Mouse (Mus musculus): ENCODE results near the gene Col17a1. TPM values are rescaled to one million over a fixed set of nuclear protein-coding genes. Genes with fewer than 3 reads are reported as not detected.

The Col17a1 gene
- total and polyA plus RNA-seq, 3 experiments = 0.05 TPM; not detected in 2

DNA sequence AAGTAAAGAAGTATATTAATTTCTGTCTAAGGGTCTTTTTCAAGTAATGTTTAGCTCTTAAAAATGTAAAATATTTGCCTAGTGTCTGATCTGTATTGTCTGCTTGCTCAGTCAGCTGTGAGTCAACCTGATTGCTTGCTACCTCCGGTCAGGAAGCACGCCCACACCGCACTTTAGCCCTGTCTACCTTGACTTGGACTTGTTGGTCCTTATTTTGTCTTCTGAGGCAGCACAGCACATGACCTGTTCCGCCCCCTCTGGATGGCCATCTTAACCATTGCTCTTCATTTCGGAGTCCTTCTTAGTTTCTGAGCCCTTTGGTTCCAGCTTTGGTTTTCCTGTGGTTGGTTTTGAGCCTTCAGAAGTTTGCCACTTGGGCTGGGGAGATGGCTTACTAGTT, 60.1 kb downstream of the Col17a1 start:
- no peaks in the 10 kb centered on the region for H3K9me3 ChIP-seq (replicated peaks)
- DNase-seq (ENCODE audit: low spot score) = no peak
- no peaks in the 10 kb centered on the region for H3K4me1 ChIP-seq (ENCODE audit: insufficient read depth, low read depth, low read length)
- no peak for ATAC-seq (ENCODE audit: extremely low read depth, insufficient number of reproducible peaks, low FRiP score, poor library complexity, severe bottlenecking)
- TF ChIP-seq POLR2AphosphoS5 (IDR thresholded peaks at IDR 0.05; ENCODE audit: insufficient replicate concordance, low read depth, low read length) (no peak), CTCF (IDR thresholded peaks at IDR 0.05; ENCODE audit: low read depth, low read length) (no peak), TAL1 (conservative IDR thresholded peaks at IDR 0.05; ENCODE audit: low read depth, low read length) (no peak), GATA1 (IDR thresholded peaks at IDR 0.05; ENCODE audit: borderline replicate concordance, low read length) (no peak), GATA2 (IDR thresholded peaks at IDR 0.05; ENCODE audit: borderline replicate concordance, low read depth, low read length) (no peak)
- no peaks in the 10 kb centered on the region for H3K27me3 ChIP-seq (ENCODE audit: insufficient read depth, low read length)
- peaks cover 66% of the 10 kb centered on the region for H3K36me3 ChIP-seq (replicated peaks)
- no peak overlapping the region for H3K4me3 ChIP-seq (ENCODE audit: low read depth, low read length)

DNA sequence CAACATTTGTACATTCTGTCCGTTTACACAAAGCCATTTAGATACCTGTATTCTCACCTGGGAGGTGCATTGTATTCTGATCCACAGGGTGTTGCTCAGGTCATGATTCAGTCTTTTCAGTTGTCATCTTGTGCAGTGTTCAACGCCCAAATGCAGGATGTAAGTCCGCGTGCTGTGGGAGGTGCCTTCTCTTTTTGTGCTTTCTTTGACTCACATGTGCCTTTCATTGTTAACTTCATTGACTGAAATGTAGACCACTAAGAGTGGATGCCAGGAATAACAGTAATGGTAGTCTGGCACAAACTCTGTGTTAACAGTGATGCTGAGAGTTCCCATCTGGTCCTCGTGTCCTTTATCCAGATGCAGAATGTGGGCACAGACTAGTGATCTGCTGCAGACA, 61.5 kb downstream of the Col17a1 start:
- no peaks in the 10 kb centered on the region for H3K27me3 ChIP-seq (ENCODE audit: insufficient read depth, low read length)
- ATAC-seq (ENCODE audit: extremely low read depth, insufficient number of reproducible peaks, low FRiP score, poor library complexity, severe bottlenecking) (no peak), DNase-seq (ENCODE audit: low spot score) (no peak)
- H3K4me3 ChIP-seq (ENCODE audit: low read depth, low read length) = no peak overlapping the region
- H3K9me3 ChIP-seq (replicated peaks) = no peaks in the 10 kb centered on the region
- peaks cover 62% of the 10 kb centered on the region for H3K36me3 ChIP-seq (replicated peaks)
- no peaks in the 10 kb centered on the region for H3K4me1 ChIP-seq (ENCODE audit: insufficient read depth, low read depth, low read length)
- TF ChIP-seq GATA2 (IDR thresholded peaks at IDR 0.05; ENCODE audit: borderline replicate concordance, low read depth, low read length) = no peak
- no peak for TF ChIP-seq GATA1 (IDR thresholded peaks at IDR 0.05; ENCODE audit: borderline replicate concordance, low read length)
- TF ChIP-seq POLR2AphosphoS5 (IDR thresholded peaks at IDR 0.05; ENCODE audit: insufficient replicate concordance, low read depth, low read length) = no peak
- no peak for TF ChIP-seq TAL1 (conservative IDR thresholded peaks at IDR 0.05; ENCODE audit: low read depth, low read length)
- TF ChIP-seq CTCF (IDR thresholded peaks at IDR 0.05; ENCODE audit: low read depth, low read length) = no peak

DNA sequence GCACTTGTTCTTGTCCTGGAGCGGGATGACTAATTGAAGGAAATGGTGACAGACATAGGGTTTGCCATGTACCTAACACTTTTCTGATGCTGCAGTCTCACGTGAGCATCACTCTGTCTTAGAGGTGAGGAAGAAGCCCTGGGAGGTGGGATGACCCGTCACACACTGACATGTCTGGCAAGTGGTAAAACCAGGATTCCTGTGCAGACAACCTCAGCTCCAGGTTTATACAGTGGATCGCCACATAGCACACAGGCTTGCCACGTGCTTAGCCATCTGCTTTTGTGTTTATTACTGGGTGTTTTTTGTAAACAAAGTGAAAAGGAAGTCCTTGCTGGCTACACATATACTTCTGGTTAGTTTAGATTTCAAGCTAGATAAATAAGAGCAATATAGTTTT, 62.8 kb downstream of the Col17a1 start:
- H3K4me3 ChIP-seq (ENCODE audit: low read depth, low read length) = no peak overlapping the region
- H3K36me3 ChIP-seq (replicated peaks) = peaks cover 69% of the 10 kb centered on the region
- ATAC-seq (ENCODE audit: extremely low read depth, insufficient number of reproducible peaks, low FRiP score, poor library complexity, severe bottlenecking) (no peak), DNase-seq (ENCODE audit: low spot score) (no peak)
- no peaks in the 10 kb centered on the region for H3K27me3 ChIP-seq (ENCODE audit: insufficient read depth, low read length)
- H3K9me3 ChIP-seq (replicated peaks) = no peaks in the 10 kb centered on the region
- no peaks in the 10 kb centered on the region for H3K4me1 ChIP-seq (ENCODE audit: insufficient read depth, low read depth, low read length)
- no peak for TF ChIP-seq GATA2 (IDR thresholded peaks at IDR 0.05; ENCODE audit: borderline replicate concordance, low read depth, low read length)
- no peak for TF ChIP-seq GATA1 (IDR thresholded peaks at IDR 0.05; ENCODE audit: borderline replicate concordance, low read length)
- no peak for TF ChIP-seq CTCF (IDR thresholded peaks at IDR 0.05; ENCODE audit: low read depth, low read length)
- no peak for TF ChIP-seq TAL1 (conservative IDR thresholded peaks at IDR 0.05; ENCODE audit: low read depth, low read length)
- TF ChIP-seq POLR2AphosphoS5 (IDR thresholded peaks at IDR 0.05; ENCODE audit: insufficient replicate concordance, low read depth, low read length) = no peak

DNA sequence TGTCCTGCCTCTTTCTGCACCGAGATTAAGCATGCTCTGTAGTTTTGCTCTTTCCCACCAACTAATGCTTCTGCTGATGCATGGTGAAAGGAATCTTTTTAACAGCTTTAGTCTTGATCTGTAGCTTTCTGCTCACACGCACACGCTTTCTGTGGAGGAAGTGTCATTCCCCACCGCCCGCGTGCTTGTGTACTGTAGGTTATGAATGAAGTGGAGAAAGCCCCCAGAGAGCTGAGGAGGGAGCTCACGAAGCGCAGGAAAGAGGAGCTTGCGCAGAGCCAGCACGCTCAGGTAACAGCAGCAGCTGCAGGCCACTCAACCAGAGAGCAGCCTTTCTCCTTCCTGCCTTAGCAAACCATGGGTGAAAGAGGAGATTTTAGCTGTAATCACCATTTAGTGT, 64.4 kb downstream of the Col17a1 start:
- no peak for ATAC-seq (ENCODE audit: extremely low read depth, insufficient number of reproducible peaks, low FRiP score, poor library complexity, severe bottlenecking)
- TF ChIP-seq TAL1 (conservative IDR thresholded peaks at IDR 0.05; ENCODE audit: low read depth, low read length) (no peak), GATA1 (IDR thresholded peaks at IDR 0.05; ENCODE audit: borderline replicate concordance, low read length) (no peak), POLR2AphosphoS5 (IDR thresholded peaks at IDR 0.05; ENCODE audit: insufficient replicate concordance, low read depth, low read length) (no peak), GATA2 (IDR thresholded peaks at IDR 0.05; ENCODE audit: borderline replicate concordance, low read depth, low read length) (no peak), CTCF (IDR thresholded peaks at IDR 0.05; ENCODE audit: low read depth, low read length) (no peak)
- no peak for DNase-seq (ENCODE audit: low spot score)
- no peak overlapping the region for H3K4me3 ChIP-seq (ENCODE audit: low read depth, low read length)
- H3K36me3 ChIP-seq (replicated peaks) = peaks cover 72% of the 10 kb centered on the region
- H3K9me3 ChIP-seq (replicated peaks) = no peaks in the 10 kb centered on the region
- H3K4me1 ChIP-seq (ENCODE audit: insufficient read depth, low read depth, low read length) = no peaks in the 10 kb centered on the region
- no peaks in the 10 kb centered on the region for H3K27me3 ChIP-seq (ENCODE audit: insufficient read depth, low read length)

DNA sequence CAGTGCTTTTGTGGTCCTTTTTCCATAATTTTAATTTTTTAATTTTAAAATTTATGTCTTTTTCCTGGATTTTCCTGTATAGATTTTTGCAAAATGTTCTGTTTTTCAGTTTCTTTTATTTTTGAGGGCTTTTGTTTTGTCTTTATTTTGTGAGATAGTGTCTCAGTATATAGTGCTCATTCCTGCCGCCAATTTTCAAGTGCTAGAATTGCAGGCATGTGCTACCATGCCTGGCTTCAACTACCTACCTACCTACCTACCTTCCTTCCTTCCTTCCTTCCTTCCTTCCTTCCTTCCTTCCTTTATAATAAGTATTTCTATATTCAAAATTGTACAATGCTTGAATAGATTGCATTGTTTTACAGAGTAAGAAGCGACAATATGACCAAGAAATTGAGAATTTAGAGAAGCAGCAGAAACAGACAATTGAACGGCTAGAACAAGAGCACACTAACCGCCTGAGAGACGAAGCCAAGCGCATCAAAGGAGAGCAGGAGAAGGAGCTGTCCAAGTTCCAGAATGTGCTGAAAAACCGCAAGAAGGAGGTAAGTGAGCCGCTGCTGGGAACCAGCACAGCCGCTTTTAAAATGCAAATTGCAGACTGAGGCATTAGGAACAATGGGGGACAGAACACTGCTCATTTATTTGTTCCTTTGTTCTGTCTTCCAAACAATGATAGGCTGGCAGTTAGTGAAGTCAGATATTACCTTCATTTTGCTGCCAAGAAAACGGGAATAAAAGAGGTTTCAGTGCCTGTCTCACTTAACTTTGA, 66.8 kb downstream of the Col17a1 start:
- peaks cover 81% of the 10 kb centered on the region for H3K36me3 ChIP-seq (replicated peaks)
- H3K4me1 ChIP-seq (ENCODE audit: insufficient read depth, low read depth, low read length) = no peaks in the 10 kb centered on the region
- ATAC-seq (ENCODE audit: extremely low read depth, insufficient number of reproducible peaks, low FRiP score, poor library complexity, severe bottlenecking) (no peak), DNase-seq (ENCODE audit: low spot score) (no peak)
- no peaks in the 10 kb centered on the region; the same call in 1 of the 2 replicates for H3K27me3 ChIP-seq (ENCODE audit: insufficient read depth, low read length)
- TF ChIP-seq GATA1 (IDR thresholded peaks at IDR 0.05; ENCODE audit: borderline replicate concordance, low read length) = no peak
- no peak for TF ChIP-seq TAL1 (conservative IDR thresholded peaks at IDR 0.05; ENCODE audit: low read depth, low read length)
- TF ChIP-seq GATA2 (IDR thresholded peaks at IDR 0.05; ENCODE audit: borderline replicate concordance, low read depth, low read length) = no peak
- TF ChIP-seq CTCF (IDR thresholded peaks at IDR 0.05; ENCODE audit: low read depth, low read length) = no peak
- no peak for TF ChIP-seq POLR2AphosphoS5 (IDR thresholded peaks at IDR 0.05; ENCODE audit: insufficient replicate concordance, low read depth, low read length)
- H3K4me3 ChIP-seq (ENCODE audit: low read depth, low read length) = no peak overlapping the region
- no peaks in the 10 kb centered on the region for H3K9me3 ChIP-seq (replicated peaks)

DNA sequence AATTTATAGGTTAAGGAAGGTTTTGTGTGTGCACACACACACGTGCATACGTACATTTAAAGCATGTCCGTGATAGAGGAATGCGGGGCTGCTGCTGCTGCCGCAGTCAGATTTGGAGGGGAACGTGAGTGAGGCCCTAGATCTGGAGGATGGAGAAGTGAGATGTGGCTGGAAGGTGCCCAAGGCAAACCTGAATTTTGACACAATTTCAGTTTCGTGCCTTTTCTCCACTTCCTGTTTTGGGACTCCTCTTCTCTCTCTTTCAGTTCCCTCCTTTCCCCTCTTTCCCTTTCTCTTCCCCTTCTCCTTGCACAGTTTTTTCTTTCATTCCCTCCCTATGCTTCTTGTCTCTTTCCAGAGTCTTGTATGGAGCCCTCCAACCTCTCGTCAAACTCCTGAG, 70.4 kb downstream of the Col17a1 start:
- H3K9me3 ChIP-seq (replicated peaks) = no peaks in the 10 kb centered on the region
- H3K4me1 ChIP-seq (ENCODE audit: insufficient read depth, low read depth, low read length) = no peaks in the 10 kb centered on the region
- TF ChIP-seq POLR2AphosphoS5 (IDR thresholded peaks at IDR 0.05; ENCODE audit: insufficient replicate concordance, low read depth, low read length) = no peak
- no peak for TF ChIP-seq GATA2 (IDR thresholded peaks at IDR 0.05; ENCODE audit: borderline replicate concordance, low read depth, low read length)
- no peak for TF ChIP-seq CTCF (IDR thresholded peaks at IDR 0.05; ENCODE audit: low read depth, low read length)
- TF ChIP-seq TAL1 (conservative IDR thresholded peaks at IDR 0.05; ENCODE audit: low read depth, low read length) = no peak
- TF ChIP-seq GATA1 (IDR thresholded peaks at IDR 0.05; ENCODE audit: borderline replicate concordance, low read length) = no peak
- H3K27me3 ChIP-seq (ENCODE audit: insufficient read depth, low read length) = no peaks in the 10 kb centered on the region; the same call in 1 of the 2 replicates
- H3K36me3 ChIP-seq (replicated peaks) = peaks cover 89% of the 10 kb centered on the region
- ATAC-seq (ENCODE audit: extremely low read depth, insufficient number of reproducible peaks, low FRiP score, poor library complexity, severe bottlenecking) (no peak), DNase-seq (ENCODE audit: low spot score) (no peak)
- H3K4me3 ChIP-seq (ENCODE audit: low read depth, low read length) = no peak overlapping the region
